Mouse (Mus musculus) ES-E14 (cell line): ENCODE measurements around the gene Phkb.

Source experiments
- CHD2 ChIP-seq: IDR thresholded peaks from 2 replicates; pipeline ENCODE4 v1.6.1; 2014; ENCODE audit warnings: mild to moderate bottlenecking, low read depth, low read length, inconsistent platforms
- HCFC1 ChIP-seq: IDR thresholded peaks from 2 replicates; pipeline ENCODE4 v1.6.1; 2012; ENCODE audit warnings: low read length, inconsistent platforms, borderline replicate concordance; ENCODE audit not compliant: insufficient read depth
- ZC3H11A ChIP-seq: IDR thresholded peaks from 2 replicates; pipeline ENCODE4 v1.6.1; 2012; ENCODE audit warnings: low read depth, mild to moderate bottlenecking, inconsistent platforms, low read length, borderline replicate concordance

DNA sequence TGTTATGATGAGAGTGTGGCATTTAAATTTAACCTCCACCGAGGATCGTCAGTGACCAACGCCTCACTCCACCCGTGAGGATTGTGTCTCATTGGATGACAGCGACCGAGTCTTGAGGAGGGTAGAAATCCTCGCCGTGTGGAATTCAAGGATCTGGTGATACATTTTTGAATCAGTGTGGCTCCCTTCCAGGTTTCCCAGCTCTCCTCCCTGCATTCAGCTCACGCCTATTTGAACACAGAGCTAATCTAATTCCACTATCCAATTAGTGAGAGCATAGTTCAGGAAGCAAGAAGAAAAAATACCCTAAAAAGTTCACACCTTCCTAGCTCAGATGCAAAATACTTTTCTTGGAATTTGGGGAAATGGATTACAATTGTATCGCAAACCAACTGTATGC is 249.9 kb downstream of the Phkb start:
- TF ChIP-seq ZC3H11A (no peak), HCFC1 (no peak), CHD2 (no peak)
